Mouse (Mus musculus): ENCODE measurements around the gene Atrnl1. TPM values are rescaled to one million over a fixed set of nuclear protein-coding genes. Genes with fewer than 3 reads are reported as not detected.

Atrnl1 gene
- total and polyA plus RNA-seq, 2 experiments from 2014 or later = 5.4 to 60.5 TPM

GRCm38 (mm10) chr19:58123620-58124019 lies 512.8 kb downstream of the Atrnl1 start:
- DNase-seq (ENCODE audit: low spot score) (no peak), ATAC-seq (ENCODE audit: low FRiP score) (no peak)
- TF ChIP-seq CTCF (IDR thresholded peaks at IDR 0.05) = no peak
- no peaks in the 10 kb centered on the region for H3K27me3 ChIP-seq (ENCODE audit: insufficient read depth, low read length)
- no peaks in the 10 kb centered on the region for H3K4me1 ChIP-seq (ENCODE audit: insufficient read depth, low read length)
- 94% methylated on average over 3 of the region's 3 CpGs for WGBS
- H3K36me3 ChIP-seq (ENCODE audit: insufficient read depth, low read length) = no peaks in the 10 kb centered on the region
- no peak overlapping the region for H3K27ac ChIP-seq (ENCODE audit: low read depth, low read length)
- H3K4me3 ChIP-seq (ENCODE audit: low read depth, low read length) = no peak overlapping the region
- no peaks in the 10 kb centered on the region for H3K9me3 ChIP-seq (ENCODE audit: low read length)
- H3K4me2 ChIP-seq (ENCODE audit: low read depth, low read length, poor library complexity, severe bottlenecking) = no peak overlapping the region
- H3K9ac ChIP-seq (replicated peaks; ENCODE audit: low read length, poor library complexity, severe bottlenecking) = no peak overlapping the region

GRCm38 (mm10) chr19:58124566-58124965 lies 513.7 kb downstream of the Atrnl1 start:
- Histone ChIP-seq H3K4me1 (ENCODE audit: insufficient read depth, low read length) (no peaks in the 10 kb centered on the region), H3K9ac (replicated peaks; ENCODE audit: low read length, poor library complexity, severe bottlenecking) (no peak overlapping the region), H3K27ac (ENCODE audit: low read depth, low read length) (no peak overlapping the region), H3K9me3 (ENCODE audit: low read length) (no peaks in the 10 kb centered on the region), H3K36me3 (ENCODE audit: insufficient read depth, low read length) (no peaks in the 10 kb centered on the region), H3K4me2 (ENCODE audit: low read depth, low read length, poor library complexity, severe bottlenecking) (no peak overlapping the region), H3K4me3 (ENCODE audit: low read depth, low read length) (no peak overlapping the region), H3K27me3 (ENCODE audit: insufficient read depth, low read length) (no peaks in the 10 kb centered on the region)
- ATAC-seq (ENCODE audit: low FRiP score) (no peak), DNase-seq (ENCODE audit: low spot score) (no peak)
- WGBS = 81% methylated on average over 5 of the region's 5 CpGs
- TF ChIP-seq CTCF (IDR thresholded peaks at IDR 0.05) = no peak

GRCm38 (mm10) chr19:58125010-58125409 lies 514.2 kb downstream of the Atrnl1 start:
- WGBS = 88% methylated on average over 14 of the region's 14 CpGs
- Histone ChIP-seq H3K27ac (ENCODE audit: low read depth, low read length) (no peak overlapping the region), H3K9ac (replicated peaks; ENCODE audit: low read length, poor library complexity, severe bottlenecking) (no peak overlapping the region), H3K4me3 (ENCODE audit: low read depth, low read length) (no peak overlapping the region), H3K27me3 (ENCODE audit: insufficient read depth, low read length) (no peaks in the 10 kb centered on the region), H3K36me3 (ENCODE audit: insufficient read depth, low read length) (no peaks in the 10 kb centered on the region), H3K4me1 (ENCODE audit: insufficient read depth, low read length) (no peaks in the 10 kb centered on the region), H3K4me2 (ENCODE audit: low read depth, low read length, poor library complexity, severe bottlenecking) (no peak overlapping the region), H3K9me3 (ENCODE audit: low read length) (no peaks in the 10 kb centered on the region)
- ATAC-seq (ENCODE audit: low FRiP score) (no peak), DNase-seq (ENCODE audit: low spot score) (no peak)
- TF ChIP-seq CTCF (IDR thresholded peaks at IDR 0.05) = no peak

GRCm38 (mm10) chr19:58131896-58132295 lies 521.1 kb downstream of the Atrnl1 start:
- H3K9ac ChIP-seq (replicated peaks; ENCODE audit: low read length, poor library complexity, severe bottlenecking) = no peak overlapping the region
- H3K36me3 ChIP-seq (ENCODE audit: insufficient read depth, low read length) = peaks cover 4% of the 10 kb centered on the region; the same call in 1 of the 2 replicates
- TF ChIP-seq CTCF (IDR thresholded peaks at IDR 0.05) = no peak
- no peak for DNase-seq (ENCODE audit: low spot score)
- H3K9me3 ChIP-seq (ENCODE audit: low read length) = no peaks in the 10 kb centered on the region
- ATAC-seq (ENCODE audit: low FRiP score) = no peak
- H3K4me3 ChIP-seq (ENCODE audit: low read depth, low read length) = no peak overlapping the region
- no peaks in the 10 kb centered on the region for H3K4me1 ChIP-seq (ENCODE audit: insufficient read depth, low read length)
- 94% methylated on average over 9 of the region's 9 CpGs for WGBS
- H3K27ac ChIP-seq (ENCODE audit: low read depth, low read length) = no peak overlapping the region
- H3K27me3 ChIP-seq (ENCODE audit: insufficient read depth, low read length) = no peaks in the 10 kb centered on the region
- no peak overlapping the region for H3K4me2 ChIP-seq (ENCODE audit: low read depth, low read length, poor library complexity, severe bottlenecking)

GRCm38 (mm10) chr19:58140191-58140784 lies 529.5 kb downstream of the Atrnl1 start:
- no peak overlapping the region for H3K4me2 ChIP-seq (ENCODE audit: low read depth, low read length, poor library complexity, severe bottlenecking)
- H3K27me3 ChIP-seq (ENCODE audit: insufficient read depth, low read length) = no peaks in the 10 kb centered on the region
- no peak for TF ChIP-seq CTCF (IDR thresholded peaks at IDR 0.05)
- H3K4me1 ChIP-seq (ENCODE audit: insufficient read depth, low read length) = no peaks in the 10 kb centered on the region
- H3K9ac ChIP-seq (replicated peaks; ENCODE audit: low read length, poor library complexity, severe bottlenecking) = no peak overlapping the region
- H3K4me3 ChIP-seq (ENCODE audit: low read depth, low read length) = no peak overlapping the region
- 38% methylated on average over 13 of the region's 13 CpGs for WGBS
- no peaks in the 10 kb centered on the region for H3K36me3 ChIP-seq (ENCODE audit: insufficient read depth, low read length)
- H3K27ac ChIP-seq (ENCODE audit: low read depth, low read length) = no peak overlapping the region
- no peak for DNase-seq (ENCODE audit: low spot score)
- H3K9me3 ChIP-seq (ENCODE audit: low read length) = no peaks in the 10 kb centered on the region
- no peak for ATAC-seq (ENCODE audit: low FRiP score)

GRCm38 (mm10) chr19:58143853-58144454 lies 533.1 kb downstream of the Atrnl1 start:
- Histone ChIP-seq H3K9ac (replicated peaks; ENCODE audit: low read length, poor library complexity, severe bottlenecking) (no peak overlapping the region), H3K27me3 (ENCODE audit: insufficient read depth, low read length) (no peaks in the 10 kb centered on the region), H3K36me3 (ENCODE audit: insufficient read depth, low read length) (no peaks in the 10 kb centered on the region), H3K27ac (ENCODE audit: low read depth, low read length) (no peak overlapping the region), H3K4me3 (ENCODE audit: low read depth, low read length) (no peak overlapping the region), H3K4me2 (ENCODE audit: low read depth, low read length, poor library complexity, severe bottlenecking) (no peak overlapping the region), H3K4me1 (ENCODE audit: insufficient read depth, low read length) (no peaks in the 10 kb centered on the region), H3K9me3 (ENCODE audit: low read length) (no peaks in the 10 kb centered on the region)
- no peak for TF ChIP-seq CTCF (IDR thresholded peaks at IDR 0.05)
- no peak for DNase-seq (ENCODE audit: low spot score)
- WGBS = 89% methylated on average over 7 of the region's 7 CpGs
- ATAC-seq (ENCODE audit: low FRiP score) = no peak
